Mouse (Mus musculus): ENCODE measurements around the gene Fignl1.

The Fignl1 gene

DNA sequence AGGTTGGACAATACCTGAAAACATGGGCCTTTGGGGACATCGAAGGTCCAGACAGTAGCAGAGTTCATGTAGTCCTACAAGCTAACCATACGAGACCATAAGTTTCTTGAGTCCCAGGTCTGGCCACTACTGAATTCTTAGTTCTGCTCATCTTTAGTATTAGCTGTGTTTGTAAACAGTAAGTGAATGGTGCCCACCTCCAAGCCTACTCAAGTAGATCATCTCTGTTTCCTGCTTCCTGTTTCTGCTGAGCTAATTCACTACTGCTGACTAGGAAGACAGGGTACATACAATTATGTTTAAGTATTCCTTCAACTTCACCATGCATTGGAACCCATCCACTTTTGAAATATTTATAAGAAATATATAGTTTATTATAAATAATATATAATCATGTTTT lies 40.7 kb downstream of the Fignl1 start:
- in situ Hi-C loops (cut with MboI), result no loop called here

GRCm38 (mm10) chr11:11766736-11767135 lies 42.0 kb downstream of the Fignl1 start:
- in situ Hi-C loops (cut with MboI), result no loop called here

- in situ Hi-C loops (cut with MboI), result no loop called here
Observed at GRCm38 (mm10) chr11:11766105-11766504, 42.7 kb downstream of the Fignl1 start.

DNA sequence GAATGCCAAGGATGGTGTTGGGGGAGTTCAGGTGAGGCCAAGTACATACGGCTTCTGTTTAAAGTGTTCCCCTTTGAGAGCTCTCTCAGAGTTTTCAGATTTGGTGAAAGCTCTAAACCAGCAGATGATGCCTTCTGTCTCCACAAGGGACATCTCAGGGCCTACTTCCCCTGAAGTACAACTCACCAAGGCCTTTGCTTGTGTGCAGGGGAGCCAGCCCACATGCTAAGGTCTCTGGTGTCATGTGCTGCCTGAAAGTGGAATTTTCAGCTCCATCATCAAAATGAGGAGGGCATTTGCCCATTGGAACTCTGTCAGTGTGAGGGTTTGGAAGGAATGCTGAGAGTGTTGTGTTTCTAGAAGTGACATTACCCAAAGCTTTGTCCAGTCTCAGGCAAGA lies 43.3 kb downstream of the Fignl1 start:
- in situ Hi-C loops (cut with MboI), result no loop called here

GRCm38 (mm10) chr11:11763211-11763666 lies 45.5 kb downstream of the Fignl1 start:
- in situ Hi-C loops (cut with MboI), result no loop called here

DNA sequence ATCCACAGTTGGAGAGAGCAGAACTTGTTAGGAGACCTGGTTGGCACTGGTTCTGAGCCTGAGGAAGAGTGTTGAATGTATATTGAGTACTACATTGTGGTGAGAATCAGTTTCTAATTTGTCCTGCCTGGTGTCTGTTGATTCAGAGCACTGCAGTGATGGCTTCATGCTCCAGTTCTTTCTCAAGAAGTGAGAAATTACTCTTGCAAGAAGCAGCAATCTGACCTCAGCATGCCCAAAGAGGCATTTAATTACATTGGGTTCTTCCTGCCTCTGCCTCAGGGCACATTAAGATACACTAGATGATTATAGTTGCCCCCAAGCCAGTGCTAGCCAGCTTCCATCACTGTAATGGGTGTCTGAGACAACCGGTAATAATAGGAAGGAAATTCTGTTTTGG lies 49.9 kb downstream of the Fignl1 start:
- in situ Hi-C loops (cut with MboI), result no loop called here

DNA sequence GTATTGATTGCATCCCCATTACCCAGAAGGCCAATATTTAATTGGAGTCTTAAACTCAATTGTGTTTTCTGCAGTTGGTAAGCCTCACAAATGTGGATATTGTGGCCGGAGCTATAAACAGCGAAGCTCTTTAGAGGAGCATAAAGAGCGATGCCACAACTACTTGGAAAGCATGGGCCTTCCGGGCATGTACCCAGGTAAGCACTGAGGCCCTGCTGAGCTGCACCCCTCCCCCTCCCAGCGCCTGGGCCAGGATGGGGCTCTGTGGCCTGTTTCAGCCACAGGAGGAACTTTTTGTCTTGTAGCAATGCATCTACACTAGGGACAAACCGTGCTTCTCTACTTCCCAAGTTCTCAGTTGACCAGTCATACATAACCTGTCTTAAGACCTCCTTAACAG lies 50.6 kb downstream of the Fignl1 start:
- in situ Hi-C loops (cut with MboI), result no loop called here

DNA sequence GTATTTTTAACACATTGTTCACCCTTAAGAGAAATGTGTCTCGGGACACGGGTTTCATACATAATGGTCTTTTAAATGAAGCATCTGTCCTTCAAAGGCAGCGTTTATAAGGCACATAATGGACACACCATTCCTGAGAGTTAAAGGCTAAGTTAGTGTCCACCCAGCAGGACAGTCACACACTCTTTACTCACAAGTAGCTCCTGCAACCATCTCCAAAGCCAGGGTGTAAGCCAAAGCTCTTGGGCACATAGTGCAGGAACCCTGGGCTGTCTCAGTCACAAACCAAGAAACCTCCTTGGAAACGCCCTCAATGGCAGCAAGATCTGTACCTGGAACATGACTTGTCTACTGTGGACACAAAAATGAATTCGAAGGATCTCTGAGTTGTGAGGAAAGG lies 55.9 kb downstream of the Fignl1 start:
- in situ Hi-C loops (cut with MboI), result loop anchor here (5.0 kb wide), 1 partner anchor 34 kb away; no protein-coding TSS in a partner anchor

GRCm38 (mm10) chr11:11751091-11751490 lies 57.7 kb downstream of the Fignl1 start:
- in situ Hi-C loops (cut with MboI), result loop anchor here (5.0 kb wide), 1 partner anchor 36 kb away; no protein-coding TSS in a partner anchor

DNA sequence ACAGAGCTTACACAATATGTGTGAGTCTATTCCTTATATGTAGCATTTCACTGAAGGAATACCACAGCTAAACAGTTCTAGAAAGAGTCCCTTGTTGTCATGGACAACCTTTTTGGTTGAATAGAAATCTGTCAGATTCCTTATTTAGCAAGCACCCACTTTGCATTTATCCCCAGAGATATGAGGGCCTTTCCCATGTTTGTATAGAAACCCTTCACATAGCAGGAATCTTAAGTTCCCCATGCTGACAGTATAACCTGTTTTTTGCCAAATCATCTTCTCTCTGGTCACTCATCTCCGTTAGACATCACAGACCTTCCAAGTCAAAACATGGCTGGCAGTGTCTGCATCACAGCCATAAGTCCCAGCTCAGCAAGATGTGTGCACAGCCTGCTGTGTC lies 64.5 kb downstream of the Fignl1 start:
- in situ Hi-C loops (cut with MboI), result no loop called here

GRCm38 (mm10) chr11:11742626-11743025 lies 66.1 kb downstream of the Fignl1 start:
- in situ Hi-C loops (cut with MboI), result no loop called here

DNA sequence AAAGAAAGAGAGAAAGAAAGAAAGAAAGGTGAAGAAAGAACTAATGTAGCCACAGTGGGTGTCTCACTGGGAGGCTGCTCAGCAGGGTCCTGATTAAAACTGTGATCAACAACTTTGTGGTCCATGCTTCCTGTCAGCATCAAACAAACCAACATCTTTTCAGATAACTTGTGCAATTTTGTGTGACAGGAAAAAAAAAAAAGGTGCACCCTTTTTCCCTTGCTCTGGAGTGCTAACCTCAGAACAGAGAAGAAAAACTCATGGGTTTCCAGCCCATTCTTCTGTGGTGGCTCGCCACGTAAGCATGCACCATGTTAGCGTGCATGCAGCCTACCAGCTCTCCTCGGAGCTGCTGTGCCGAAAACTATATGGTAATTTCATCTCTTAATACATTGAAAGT lies 67.2 kb downstream of the Fignl1 start:
- in situ Hi-C loops (cut with MboI), result no loop called here

DNA sequence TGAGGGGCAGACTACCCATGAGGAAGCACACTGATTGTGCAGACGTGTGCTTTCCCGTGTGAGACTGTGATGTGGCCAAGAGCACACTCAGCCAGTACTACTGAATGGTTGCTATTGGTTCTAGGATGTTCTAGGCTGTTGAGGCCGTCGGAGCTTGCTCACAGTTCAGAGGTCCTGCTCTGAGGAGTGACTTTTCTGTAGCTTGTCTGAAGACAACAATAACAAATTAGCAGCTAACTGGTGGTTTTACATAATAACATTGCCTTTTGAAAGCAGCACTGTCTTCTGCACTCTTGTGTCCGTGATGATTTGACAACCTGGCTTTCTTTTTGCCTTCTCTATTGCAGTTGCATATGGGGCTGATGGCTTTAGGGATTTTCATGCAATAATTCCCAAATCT lies 68.2 kb downstream of the Fignl1 start:
- in situ Hi-C loops (cut with MboI), result no loop called here

DNA sequence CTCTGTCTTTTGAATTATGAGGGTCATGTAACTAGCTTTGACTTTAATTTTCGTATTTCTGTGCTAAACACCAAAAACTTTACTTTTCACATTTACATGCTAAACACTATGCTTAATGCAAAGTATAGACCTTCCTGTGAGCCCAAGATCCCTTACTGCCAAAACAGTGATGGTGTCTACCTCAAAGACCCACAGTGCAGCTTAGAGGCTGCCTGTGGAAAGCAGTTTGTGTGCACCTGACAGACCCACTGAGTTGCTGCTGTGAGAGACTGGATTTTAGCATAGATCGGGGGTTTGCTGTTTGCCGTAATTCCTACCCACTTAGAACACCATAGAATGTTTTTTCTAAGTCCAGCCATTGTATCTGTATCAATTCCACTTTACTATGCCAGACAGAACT lies 69.7 kb downstream of the Fignl1 start:
- in situ Hi-C loops (cut with MboI), result no loop called here

DNA sequence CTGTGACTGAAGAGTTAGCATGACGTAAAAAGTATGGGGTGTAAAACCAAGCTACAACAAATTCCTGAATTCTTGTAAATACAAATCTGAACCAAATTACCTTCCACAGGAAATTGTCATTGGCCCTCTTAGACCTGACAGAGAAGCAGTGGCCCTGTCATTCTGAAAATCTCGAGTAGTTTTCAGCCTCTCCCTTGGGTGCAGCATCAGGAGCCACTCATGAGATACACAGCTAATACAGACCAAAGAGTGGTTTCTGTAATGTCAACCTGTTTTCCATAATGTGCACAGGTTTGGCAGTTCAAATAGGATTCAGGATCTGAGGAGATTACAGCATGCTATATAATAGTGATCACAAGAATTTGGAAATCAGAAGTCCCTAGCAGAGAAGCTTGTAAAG lies 71.2 kb downstream of the Fignl1 start:
- in situ Hi-C loops (cut with MboI), result no loop called here
